Mouse (Mus musculus) left cerebral cortex, adult 8-10 months (tissue): ENCODE results near the gene Znrf2. TPM values are rescaled to one million over a fixed set of nuclear protein-coding genes. Genes with fewer than 3 reads are reported as not detected.

Source experiments
- DNase-seq, 2 experiments: peaks; one replicate each; pipeline ENCODE4 v3.0.0; 2022; ENCODE audit warnings: low spot score in 2 of 2
- total RNA-seq, 4 experiments: library from RNA; stranded (reverse); gene quantifications; 2 replicates each; pipeline ENCODE4 v1.2.4; 2022

Gene Znrf2
- total RNA-seq, 4 experiments from 2014 or later = 13.6 to 18.4 (median 15.2) TPM

GRCm38 (mm10) chr6:54914977-54915376 is 98.3 kb downstream of the Znrf2 start:
- no peak for DNase-seq

DNA sequence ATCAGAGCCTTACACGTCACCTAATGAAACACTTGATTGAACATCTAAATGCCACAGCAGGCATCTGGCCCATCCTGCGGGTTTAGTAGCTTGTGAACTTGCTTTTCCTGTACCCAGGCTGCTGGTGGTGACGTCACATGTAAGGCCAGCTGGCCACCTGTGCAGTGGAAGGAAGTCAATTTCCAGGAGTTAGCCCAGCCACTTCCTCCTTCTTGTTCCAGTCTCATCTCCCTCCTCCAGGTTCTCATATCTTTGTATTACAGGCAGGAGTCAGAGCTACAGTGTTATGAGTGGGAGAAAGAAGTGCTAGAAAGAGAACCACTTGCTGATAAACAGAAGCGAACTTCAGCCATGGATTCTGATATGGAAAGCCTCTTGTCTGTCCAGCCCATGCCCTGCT is 99.4 kb downstream of the Znrf2 start:
- DNase-seq = no peak

- DNase-seq = no peak
Measured at GRCm38 (mm10) chr6:54916941-54917340, 100.2 kb downstream of the Znrf2 start.

GRCm38 (mm10) chr6:54917523-54917922 is 100.8 kb downstream of the Znrf2 start:
- peak in 1 of 2 experiments; percentile 10 for DNase-seq

- DNase-seq = no peak
Measured at GRCm38 (mm10) chr6:54918521-54918920, 101.8 kb downstream of the Znrf2 start.

- no peak for DNase-seq
Measured at GRCm38 (mm10) chr6:54924538-54924937, 107.8 kb downstream of the Znrf2 start.

DNA sequence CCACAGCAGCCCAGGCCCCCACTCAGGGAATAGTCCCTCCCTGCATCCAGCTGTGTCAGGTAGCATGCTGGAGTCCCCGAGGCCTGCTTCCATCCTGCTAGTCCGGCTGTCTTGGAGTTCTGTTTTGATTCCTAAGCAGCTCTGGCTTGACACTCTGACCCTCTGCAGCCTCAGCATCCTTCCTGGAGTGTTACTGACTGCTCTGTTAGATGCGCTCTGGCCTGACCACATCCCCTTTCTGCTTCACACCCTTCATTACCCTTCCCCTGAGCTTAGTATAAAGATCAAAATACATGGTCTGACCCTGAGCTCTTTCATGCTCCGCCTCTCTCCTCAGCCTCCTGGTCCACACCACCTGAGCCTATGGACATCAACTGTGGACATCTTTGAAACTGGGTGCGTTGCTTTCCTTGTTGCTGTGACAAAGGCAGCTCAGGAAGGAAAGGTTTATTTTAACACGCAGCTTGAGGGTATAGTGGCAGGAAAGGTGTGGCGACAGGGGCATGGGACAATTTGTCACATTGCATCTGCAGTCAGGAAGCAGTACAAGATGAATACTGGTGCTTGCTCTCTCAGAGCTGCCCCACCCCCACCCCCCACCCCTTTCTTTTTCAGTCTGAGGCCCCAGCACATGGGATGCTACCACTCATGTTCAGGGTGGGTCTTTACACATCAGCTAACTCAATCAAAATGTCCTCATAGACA is 109.2 kb downstream of the Znrf2 start:
- no peak for DNase-seq

DNA sequence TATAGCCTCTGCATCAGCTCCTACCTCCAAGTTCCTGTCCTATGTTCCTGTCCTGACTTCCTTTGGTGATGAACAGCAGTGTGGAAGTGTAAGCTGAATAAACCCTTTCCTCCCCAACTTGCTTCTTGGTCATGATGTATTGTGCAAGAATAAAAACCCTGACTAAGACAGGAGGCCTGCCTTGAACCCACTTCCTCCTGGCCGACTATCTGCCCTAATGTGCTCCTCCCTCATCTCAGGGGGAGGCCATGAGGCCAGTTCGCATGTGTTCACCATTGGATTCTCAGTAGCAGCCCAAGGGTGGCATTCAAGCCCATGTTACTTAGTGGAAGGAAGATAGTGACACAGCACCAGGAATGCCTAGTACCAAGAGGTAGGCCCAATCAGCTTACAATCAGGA is 110.2 kb downstream of the Znrf2 start:
- no peak for DNase-seq

DNA sequence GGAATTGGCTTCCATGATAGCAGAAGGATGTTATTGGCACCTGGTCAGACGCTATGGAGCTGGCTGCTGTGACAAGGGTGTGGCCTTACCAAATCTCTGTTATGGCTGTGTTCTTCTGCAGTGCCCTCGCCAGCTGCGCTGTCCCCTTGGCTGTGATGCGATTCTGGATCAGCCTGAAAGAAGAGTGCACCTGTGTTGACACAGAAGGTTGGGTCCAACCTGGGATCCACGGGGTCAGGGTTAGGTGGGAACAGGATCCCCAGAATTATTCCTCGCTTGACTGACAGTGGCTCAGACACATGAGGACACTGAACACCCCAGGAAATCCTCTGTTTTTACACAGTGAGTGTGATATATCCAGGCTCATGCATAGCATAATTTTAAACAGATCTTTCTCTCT is 111.2 kb downstream of the Znrf2 start:
- DNase-seq = no peak

DNA sequence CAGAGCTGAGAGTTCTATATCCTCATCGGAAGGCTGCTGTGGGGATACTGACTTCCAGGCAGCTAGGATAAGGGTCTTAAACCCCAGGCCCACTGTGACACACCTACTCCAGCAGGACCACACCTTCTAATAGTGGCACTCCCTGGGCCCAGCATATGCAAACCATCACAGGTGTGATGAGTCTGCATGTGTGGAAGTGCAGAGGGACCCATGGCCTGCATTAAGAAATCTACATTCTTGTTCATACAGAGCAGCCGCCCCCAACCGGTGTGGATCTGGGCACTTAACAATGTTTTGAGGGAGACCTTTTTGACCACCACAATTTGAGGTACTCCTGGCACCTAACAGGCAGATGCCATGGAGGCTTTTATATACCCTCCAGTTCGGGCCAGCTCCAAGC is 114.9 kb downstream of the Znrf2 start:
- DNase-seq = no peak

DNA sequence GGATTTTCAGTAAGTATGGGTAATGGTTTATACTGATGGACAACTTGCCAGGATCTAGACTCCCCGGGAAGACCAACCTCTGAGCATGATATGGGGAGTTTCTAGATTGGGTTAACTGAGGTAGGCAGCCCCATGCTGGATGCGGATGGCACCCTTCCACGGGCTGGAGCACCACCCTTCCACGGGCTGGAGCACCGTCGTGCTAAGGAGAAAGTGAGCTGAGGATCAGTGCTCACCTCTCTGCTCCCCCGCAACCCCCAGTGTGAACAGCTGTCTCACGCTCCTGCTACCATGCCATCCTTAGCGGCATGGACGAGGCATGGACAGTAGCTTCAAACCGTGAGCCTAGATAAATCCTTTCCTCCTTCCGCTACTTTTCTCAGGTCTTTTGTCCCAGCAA is 115.8 kb downstream of the Znrf2 start:
- no peak for DNase-seq

- no peak for DNase-seq
Measured at GRCm38 (mm10) chr6:54933216-54933615, 116.5 kb downstream of the Znrf2 start.

DNA sequence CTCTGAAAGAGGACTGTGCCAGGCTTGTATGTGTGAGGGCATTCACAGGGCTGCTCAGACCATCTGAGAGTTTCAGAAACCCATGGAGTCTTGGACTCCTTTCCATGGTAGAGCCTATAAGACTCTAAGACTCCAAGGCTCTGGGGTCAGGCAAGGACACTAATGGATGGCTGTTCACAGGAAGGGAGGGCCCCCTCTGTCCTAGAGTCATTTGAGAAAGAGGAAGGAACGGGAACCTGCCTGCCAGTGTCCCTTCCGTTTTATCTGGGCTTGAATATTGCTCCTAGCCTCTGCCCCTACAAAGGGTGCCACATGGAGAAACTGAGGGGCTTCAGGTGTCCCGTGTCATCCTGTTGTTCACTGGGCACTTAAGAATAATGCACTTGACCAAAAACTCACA is 117.2 kb downstream of the Znrf2 start:
- DNase-seq = no peak

DNA sequence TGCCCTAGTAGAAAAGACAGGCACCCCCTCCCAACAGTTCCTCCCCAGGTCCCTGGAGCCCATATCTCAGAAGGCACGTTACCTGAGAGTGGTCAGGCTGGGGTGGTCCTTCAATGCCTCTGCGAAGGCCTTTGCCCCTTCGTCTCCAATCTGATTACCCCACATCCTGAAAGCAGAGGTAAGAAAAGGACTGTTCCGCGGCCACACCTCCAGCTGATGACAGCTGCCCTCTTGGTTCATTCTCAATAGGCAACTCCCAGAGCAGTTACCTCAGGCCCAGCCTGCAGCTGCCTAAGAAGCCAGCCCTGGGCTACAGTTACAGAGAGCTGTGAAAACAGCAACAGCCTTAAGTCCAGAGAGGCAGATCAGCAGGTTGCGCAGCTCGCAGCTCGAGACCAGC is 117.6 kb downstream of the Znrf2 start:
- no peak for DNase-seq

DNA sequence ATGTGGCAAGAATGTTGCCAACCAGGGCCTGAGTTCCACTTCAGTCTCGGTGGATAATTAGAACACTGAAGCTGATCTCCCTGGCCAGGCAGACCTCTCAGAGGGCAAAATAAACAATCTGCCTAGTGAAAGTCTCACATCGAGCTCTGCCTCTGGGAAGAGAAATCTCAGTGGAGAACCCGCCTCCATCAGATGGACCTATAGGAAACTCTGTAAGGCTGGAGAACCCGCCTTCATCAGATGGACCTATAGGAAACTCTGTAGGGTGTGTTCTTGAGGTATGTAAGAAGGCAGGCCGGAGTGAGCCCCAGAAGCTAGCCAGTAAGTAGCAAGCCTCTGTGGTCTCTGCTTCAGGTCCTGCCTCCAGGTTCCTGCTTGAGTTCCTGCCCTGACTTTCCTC is 118.2 kb downstream of the Znrf2 start:
- DNase-seq = no peak

- no peak for DNase-seq
Measured at GRCm38 (mm10) chr6:54936496-54936895, 119.8 kb downstream of the Znrf2 start.

- no peak for DNase-seq
Measured at GRCm38 (mm10) chr6:54939631-54940030, 122.9 kb downstream of the Znrf2 start.

GRCm38 (mm10) chr6:54940126-54940525 is 123.4 kb downstream of the Znrf2 start:
- no peak for DNase-seq

GRCm38 (mm10) chr6:54941149-54941548 is 124.4 kb downstream of the Znrf2 start:
- DNase-seq = no peak

Other genes starting within 250 kb of the Znrf2 start
- gene Plekha8, start 221.8 kb upstream of the Znrf2 start, total RNA-seq = 10 to 100 TPM; 10.4 to 12.9 (median 11.2) TPM
- 10 to 100 TPM in 1 of 4 experiments, 1 to 10 TPM in 3; 7.7 to 10.2 (median 8.3) TPM for gene Fkbp14, start 219.6 kb upstream of the Znrf2 start, total RNA-seq
- gene Mturn, start 135.3 kb upstream of the Znrf2 start, total RNA-seq = 10 to 100 TPM; 87.9 to 99.9 (median 93.6) TPM
- gene Nod1, start 155.7 kb downstream of the Znrf2 start, total RNA-seq = 1 to 10 TPM; 4.0 to 6.1 (median 4.3) TPM
- gene Ggct, start 176.0 kb downstream of the Znrf2 start, total RNA-seq = 10 to 100 TPM; 21.8 to 29.0 (median 23.8) TPM
- gene Gars, start 221.1 kb downstream of the Znrf2 start, total RNA-seq = 100 to 1,000 TPM; 138 to 142 (median 140) TPM